In the genomic region with DNA sequence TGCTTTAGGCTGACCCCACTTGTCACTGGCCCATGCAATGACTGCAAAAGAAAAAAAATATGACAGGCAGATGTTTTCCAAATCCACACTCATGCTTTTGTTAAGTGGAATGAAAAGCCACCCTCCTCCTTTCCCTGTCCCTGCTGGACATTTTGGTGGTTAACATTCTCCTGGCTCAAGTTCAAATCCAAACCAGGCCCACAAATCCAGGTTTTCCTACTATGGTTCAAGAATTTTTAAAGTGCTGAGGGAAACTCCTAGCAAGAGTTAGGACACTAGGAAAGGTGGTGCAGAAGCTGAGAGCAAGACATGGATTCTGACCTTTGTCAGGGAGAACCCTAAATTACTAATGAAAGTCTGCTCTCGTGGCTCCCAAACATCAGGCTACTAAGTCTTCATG, we compare ENCODE assay signal across 28 mouse cellular contexts.
"Had no signal": no experiment of that assay in that cellular context is flagged by ENCODE, and none has a peak within 500 bp of the region (broad histone marks: within the 10 kb centered on the region; RNA-seq: fewer than 3 reads in every experiment).

No protein-coding gene starts in this region.

- H3K4me1 ChIP-seq: limb, embryonic 10.5 days; limb, embryonic 15.5 days; liver, embryonic 12.5 days; liver, embryonic 13.5 days; liver, embryonic 15.5 days; lung, embryonic 15.5 days; megakaryocyte, embryonic 14.5 days had no signal

- DNase-seq: left cerebral cortex, postnatal 4 days; liver; liver, embryonic 13.5 days; liver, postnatal 0 days; lung, adult 2 months; lung, embryonic 14.5 days; lung, postnatal 10 days; lung, postnatal 14 days; lung, postnatal 4 days; midbrain, embryonic 14.5 days had no signal

- H3K4me3 ChIP-seq: limb, embryonic 10.5 days; limb, embryonic 12.5 days; limb, embryonic 13.5 days; limb, embryonic 15.5 days; liver, embryonic 12.5 days; liver, embryonic 13.5 days; liver, embryonic 15.5 days; lung, embryonic 15.5 days; megakaryocyte, embryonic 14.5 days; midbrain, embryonic 10.5 days; midbrain, embryonic 12.5 days; midbrain, embryonic 13.5 days; midbrain, embryonic 15.5 days; myocyte; neural tube, embryonic 12.5 days had no signal

- H3K27me3 ChIP-seq: limb, embryonic 12.5 days; limb, embryonic 13.5 days; limb, embryonic 15.5 days; liver, embryonic 12.5 days; liver, embryonic 13.5 days; liver, embryonic 15.5 days; lung, embryonic 15.5 days; megakaryocyte, embryonic 14.5 days; midbrain, embryonic 12.5 days; midbrain, embryonic 13.5 days; midbrain, embryonic 15.5 days; neural tube, embryonic 12.5 days had no signal

- H3K27ac ChIP-seq: limb, embryonic 10.5 days; limb, embryonic 12.5 days; limb, embryonic 13.5 days; limb, embryonic 15.5 days; liver, embryonic 12.5 days; liver, embryonic 13.5 days; liver, embryonic 14.5 days; liver, embryonic 15.5 days; lung, embryonic 15.5 days; macrophage; midbrain, embryonic 10.5 days; midbrain, embryonic 12.5 days; midbrain, embryonic 13.5 days; midbrain, embryonic 15.5 days; neural tube, embryonic 12.5 days had no signal

- H3K9ac ChIP-seq: limb, embryonic 12.5 days; limb, embryonic 13.5 days; limb, embryonic 15.5 days; liver, embryonic 12.5 days; liver, embryonic 13.5 days; liver, embryonic 14.5 days; liver, embryonic 15.5 days; liver, postnatal 0 days; lung, embryonic 14.5 days; lung, embryonic 15.5 days; midbrain, embryonic 12.5 days; midbrain, embryonic 13.5 days; midbrain, embryonic 15.5 days; neural tube, embryonic 12.5 days had no signal

- H3K9me3 ChIP-seq: limb, embryonic 10.5 days; limb, embryonic 12.5 days; limb, embryonic 13.5 days; limb, embryonic 15.5 days; liver, embryonic 12.5 days; liver, embryonic 13.5 days; liver, embryonic 15.5 days; lung, embryonic 15.5 days; midbrain, embryonic 10.5 days; midbrain, embryonic 12.5 days; midbrain, embryonic 13.5 days; midbrain, embryonic 15.5 days; neural tube, embryonic 12.5 days had no signal

- H3K36me3 ChIP-seq: limb, embryonic 10.5 days; limb, embryonic 12.5 days; limb, embryonic 13.5 days; limb, embryonic 15.5 days; liver, embryonic 12.5 days; liver, embryonic 13.5 days; liver, embryonic 15.5 days; lung, embryonic 15.5 days; midbrain, embryonic 10.5 days; midbrain, embryonic 12.5 days; midbrain, embryonic 13.5 days; midbrain, embryonic 15.5 days; neural tube, embryonic 12.5 days had no signal

- ATAC-seq: liver, embryonic 12.5 days; liver, postnatal 0 days; midbrain, embryonic 13.5 days; midbrain, embryonic 15.5 days; midbrain, embryonic 16.5 days had no signal

- H3K4me2 ChIP-seq: limb, embryonic 12.5 days; limb, embryonic 13.5 days; limb, embryonic 15.5 days; liver, embryonic 11.5 days; liver, embryonic 12.5 days; liver, embryonic 13.5 days; liver, embryonic 15.5 days; lung, embryonic 14.5 days; lung, embryonic 15.5 days; midbrain, embryonic 12.5 days; midbrain, embryonic 13.5 days; midbrain, embryonic 15.5 days; neural tube, embryonic 12.5 days had no signal
